Comparison of ENCODE assay signal across 8 mouse cellular contexts in genomic region chr8:82865239-82865638, GRCm38 (mm10). TPM values are rescaled to one million over a fixed set of nuclear protein-coding genes. Genes with fewer than 3 reads are reported as not detected.
DNase-seq lines count a peak whose midpoint lies in the region; ATAC-seq and TF ChIP-seq lines count a peak whose summit lies in the region.

No protein-coding gene starts in this region.

- H3K27me3 ChIP-seq in heart, embryonic 13.5 days (replicated peaks), result 0 out of 2 replicates have a peak, but pooled peaks cover 12% of the 10 kb centered on the region
- H3K27me3 ChIP-seq in forebrain, embryonic 10.5 days (ENCODE audit: poor library complexity, severe bottlenecking), result peaks cover 4% of the 10 kb centered on the region; the same call in 1 of the 2 replicates
- H3K27me3 ChIP-seq in limb, embryonic 12.5 days, result 0 out of 2 replicates have a peak, but pooled peaks cover 4% of the 10 kb centered on the region
- H3K27me3 ChIP-seq in stomach, embryonic 16.5 days (ENCODE audit: control insufficient read depth, insufficient read depth, low read length), result no peaks in the 10 kb centered on the region

- DNase-seq in heart, postnatal 10 days, result no peak
- no peak for DNase-seq in forebrain, embryonic 10.5 days (ENCODE audit: extremely low spot score, low spot score)
- no peak for DNase-seq in spleen, postnatal 14 days (ENCODE audit: low spot score in 2 of 2)

- no peak for TF ChIP-seq POLR2A in bone marrow macrophage, adult 2 months (IDR thresholded peaks at IDR 0.05; ENCODE audit: borderline replicate concordance, low read depth, low read length)

- H3K4me3 ChIP-seq in heart, embryonic 13.5 days, result peak overlapping the region; percentile 84
- H3K4me3 ChIP-seq in bone marrow macrophage, adult 2 months (ENCODE audit: insufficient read depth, low read length), result peak overlapping the region; percentile 88
- peak overlapping the region; percentile 85 for H3K4me3 ChIP-seq in forebrain, embryonic 10.5 days
- H3K4me3 ChIP-seq in limb, embryonic 12.5 days (replicated peaks), result peak overlapping the region; percentile 81
- peak overlapping the region; percentile 83 for H3K4me3 ChIP-seq in stomach, embryonic 16.5 days (replicated peaks; ENCODE audit: low read length)

- no peak overlapping the region for H3K27ac ChIP-seq in heart, embryonic 13.5 days (replicated peaks)
- H3K27ac ChIP-seq in bone marrow macrophage, adult 2 months (ENCODE audit: insufficient read depth, low read depth, low read length), result no peak overlapping the region
- H3K27ac ChIP-seq in forebrain, embryonic 10.5 days, result no peak overlapping the region
- H3K27ac ChIP-seq in limb, embryonic 12.5 days, result peak overlapping the region; percentile 35; the same call in 1 of the 2 replicates
- H3K27ac ChIP-seq in stomach, embryonic 16.5 days (ENCODE audit: low read length), result no peak overlapping the region

- intact Hi-C loops in heart, postnatal 10 days (cut with DNase I), result no loop called here

- 46% methylated on average over 5 of the region's 5 CpGs for WGBS in heart, embryonic 13.5 days
- WGBS in forebrain, embryonic 10.5 days, result 66% methylated on average over 5 of the region's 5 CpGs
- 34% methylated on average over 5 of the region's 5 CpGs for WGBS in limb, embryonic 12.5 days
- WGBS in stomach, embryonic 16.5 days, result 41% methylated on average over 5 of the region's 5 CpGs

- peak overlapping the region; percentile 87 for H3K4me2 ChIP-seq in heart, embryonic 13.5 days
- H3K4me2 ChIP-seq in limb, embryonic 12.5 days, result peak overlapping the region; percentile 81
- H3K4me2 ChIP-seq in stomach, embryonic 16.5 days (ENCODE audit: low read depth, low read length), result peak overlapping the region; percentile 89

- peak overlapping the region; percentile 85 for H3K9ac ChIP-seq in heart, embryonic 13.5 days
- peak overlapping the region; percentile 90; the same call in 1 of the 2 replicates for H3K9ac ChIP-seq in limb, embryonic 12.5 days (replicated peaks)
- peak overlapping the region; percentile 90; the same call in 1 of the 2 replicates for H3K9ac ChIP-seq in stomach, embryonic 16.5 days (ENCODE audit: low read length)

- no peaks in the 10 kb centered on the region for H3K9me3 ChIP-seq in heart, embryonic 13.5 days
- no peaks in the 10 kb centered on the region for H3K9me3 ChIP-seq in forebrain, embryonic 10.5 days
- H3K9me3 ChIP-seq in limb, embryonic 12.5 days, result no peaks in the 10 kb centered on the region
- H3K9me3 ChIP-seq in stomach, embryonic 16.5 days (replicated peaks; ENCODE audit: control insufficient read depth, low read length), result no peaks in the 10 kb centered on the region

- ATAC-seq in heart, embryonic 13.5 days (ENCODE audit: extremely low read depth, insufficient number of reproducible peaks, low FRiP score, low TSS enrichment), result no peak
- no peak for ATAC-seq in limb, embryonic 12.5 days (ENCODE audit: insufficient number of reproducible peaks, insufficient read depth, low FRiP score, low TSS enrichment, low read depth)
- ATAC-seq in stomach, embryonic 16.5 days (ENCODE audit: insufficient read depth, low FRiP score), result no peak
- no peak for ATAC-seq in erythroblast, adult 5-6 weeks (replicated peaks; ENCODE audit: low FRiP score, poor library complexity, severe bottlenecking)

- no peak for TF ChIP-seq CTCF in bone marrow macrophage, adult 2 months (IDR thresholded peaks at IDR 0.05; ENCODE audit: low read depth, low read length)

- peaks cover 20% of the 10 kb centered on the region for H3K4me1 ChIP-seq in heart, embryonic 13.5 days
- peaks cover 11% of the 10 kb centered on the region for H3K4me1 ChIP-seq in bone marrow macrophage, adult 2 months (ENCODE audit: control insufficient read depth, insufficient read depth, low read length)
- H3K4me1 ChIP-seq in forebrain, embryonic 10.5 days, result peaks cover 25% of the 10 kb centered on the region
- H3K4me1 ChIP-seq in limb, embryonic 12.5 days (replicated peaks), result peaks cover 24% of the 10 kb centered on the region
- peaks cover 9% of the 10 kb centered on the region for H3K4me1 ChIP-seq in stomach, embryonic 16.5 days (ENCODE audit: control insufficient read depth, insufficient read depth, low read length)

- no peaks in the 10 kb centered on the region for H3K36me3 ChIP-seq in heart, embryonic 13.5 days
- H3K36me3 ChIP-seq in forebrain, embryonic 10.5 days (replicated peaks), result no peaks in the 10 kb centered on the region
- no peaks in the 10 kb centered on the region for H3K36me3 ChIP-seq in limb, embryonic 12.5 days
- H3K36me3 ChIP-seq in stomach, embryonic 16.5 days (ENCODE audit: control insufficient read depth, insufficient read depth, low read length), result no peaks in the 10 kb centered on the region

RNA-seq across cellular contexts. Expression of gene Rnf150, which starts 2.1 kb away (rescaled TPM):
- polyA plus RNA-seq in heart, embryonic 13.5 days (2015; fragmentation: Nextera tagmentation; extraction: Ambion mirVana), result 0.64 and 0.69 TPM in 2 replicates
- total RNA-seq in heart, postnatal 10 days (2021), result 10 to 100 TPM; 10.2 to 12.1 TPM
- polyA plus RNA-seq in bone marrow macrophage, adult 2 months (2012; ENCODE audit: insufficient read depth, insufficient read length, missing spikeins), result 38.9 and 44.9 TPM in 2 replicates
- polyA plus RNA-seq in forebrain, embryonic 10.5 days (2016; fragmentation: Nextera tagmentation; extraction: Ambion mirVana), result 1.3 and 1.6 TPM in 2 replicates
- 2.7 and 2.9 TPM in 2 replicates for polyA plus RNA-seq in limb, embryonic 12.5 days (2016; fragmentation: Nextera tagmentation; extraction: Ambion mirVana)
- polyA plus RNA-seq in stomach, embryonic 16.5 days (2015; fragmentation: Nextera tagmentation; extraction: Ambion mirVana), result 1.3 and 1.4 TPM in 2 replicates
- total RNA-seq in erythroblast, adult 5-6 weeks (2015; ENCODE audit: low replicate concordance), result 0.63 and 0.96 TPM in 2 replicates
- 0.17 and 0.42 TPM in 2 replicates for total RNA-seq in erythroblast, adult 5-6 weeks (2017; ENCODE audit: low replicate concordance)

Comparison
In these comparisons a context has a peak if more than half of its experiments do, and no peak if none do; other contexts are left out.
1. RNA of gene Rnf150, which starts 2.1 kb away (polyA plus RNA-seq): 38.9 to 44.9 TPM in bone marrow macrophage, adult 2 months; 2.7 to 2.9 TPM in limb, embryonic 12.5 days, 1.3 to 1.4 TPM in stomach, embryonic 16.5 days, 1.3 to 1.6 TPM in forebrain, embryonic 10.5 days and 0.64 to 0.69 TPM in heart, embryonic 13.5 days; every median in the first group is over 10 times any median in the second.
2. Peak in every context shown above with its lines, with median percentiles within 50 percentile points of each other: H3K4me2 ChIP-seq, H3K4me3 ChIP-seq and H3K9ac ChIP-seq.